Mouse (Mus musculus) liver, embryonic 18 days (tissue): ENCODE results near the gene 2610318N02Rik. TPM values are rescaled to one million over a fixed set of nuclear protein-coding genes. Genes with fewer than 3 reads are reported as not detected.

ENCODE experiments used
- polyA plus RNA-seq: library from polyadenylated mRNA; depleted of rRNA; stranded (reverse); fragments of >200 nt; gene quantifications from 2 replicates; pipeline ENCODE4 v1.2.3, GENCODE M21; 2012; rRNA removed

The 2610318N02Rik gene
- polyA plus RNA-seq, result 9.0 TPM in 2 replicates

DNA sequence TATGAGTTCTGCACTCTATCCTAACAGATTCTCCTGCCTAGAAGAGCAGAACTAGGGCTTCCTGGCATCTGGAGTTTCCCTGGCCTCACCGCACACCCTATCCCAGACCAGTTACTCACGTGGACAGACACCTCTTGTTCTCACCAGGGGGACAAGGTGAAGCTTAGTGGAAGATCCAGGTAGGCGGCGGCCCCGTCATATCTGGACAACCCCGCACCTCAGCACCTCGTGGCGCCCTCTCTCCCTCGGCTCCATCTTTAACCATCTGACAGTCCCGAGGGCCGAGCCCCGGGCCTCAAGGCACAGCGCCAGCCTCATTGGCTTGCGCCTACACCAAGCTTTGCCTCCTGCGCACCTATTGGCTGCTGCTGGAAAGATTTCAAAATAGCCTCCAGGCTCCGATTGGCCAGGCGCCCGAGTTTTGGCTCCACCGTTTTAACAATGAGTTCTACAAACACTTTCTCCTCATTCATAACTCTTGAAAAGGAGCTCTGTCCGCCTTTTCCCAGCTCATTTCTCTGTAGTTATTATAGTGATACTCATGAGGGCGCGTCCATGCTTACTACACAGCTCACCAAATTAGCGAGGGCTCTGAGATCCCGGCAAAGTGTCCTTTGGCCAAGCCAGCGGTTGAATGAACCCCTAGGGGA lies at the start of gene 2610318N02Rik:
Gene 2610318N02Rik (minus strand): TSS at position 297 of the 650 bp plus-strand sequence.

GRCm38 (mm10) chr16:17146772-17147235 lies 21.8 kb upstream of the 2610318N02Rik start, which contains the start of gene Ccdc116:
Ccdc116 (minus strand) TSS chr16:17147229.

GRCm38 (mm10) chr16:17144339-17144738 lies 19.4 kb upstream of the 2610318N02Rik start, which contains the start of gene Ydjc:
Ydjc (plus strand) TSS chr16:17144621.

GRCm38 (mm10) chr16:17132089-17132905 lies 7.3 kb upstream of the 2610318N02Rik start, which contains the start of gene Sdf2l1:
Sdf2l1 (minus strand) TSS chr16:17132383.

DNA sequence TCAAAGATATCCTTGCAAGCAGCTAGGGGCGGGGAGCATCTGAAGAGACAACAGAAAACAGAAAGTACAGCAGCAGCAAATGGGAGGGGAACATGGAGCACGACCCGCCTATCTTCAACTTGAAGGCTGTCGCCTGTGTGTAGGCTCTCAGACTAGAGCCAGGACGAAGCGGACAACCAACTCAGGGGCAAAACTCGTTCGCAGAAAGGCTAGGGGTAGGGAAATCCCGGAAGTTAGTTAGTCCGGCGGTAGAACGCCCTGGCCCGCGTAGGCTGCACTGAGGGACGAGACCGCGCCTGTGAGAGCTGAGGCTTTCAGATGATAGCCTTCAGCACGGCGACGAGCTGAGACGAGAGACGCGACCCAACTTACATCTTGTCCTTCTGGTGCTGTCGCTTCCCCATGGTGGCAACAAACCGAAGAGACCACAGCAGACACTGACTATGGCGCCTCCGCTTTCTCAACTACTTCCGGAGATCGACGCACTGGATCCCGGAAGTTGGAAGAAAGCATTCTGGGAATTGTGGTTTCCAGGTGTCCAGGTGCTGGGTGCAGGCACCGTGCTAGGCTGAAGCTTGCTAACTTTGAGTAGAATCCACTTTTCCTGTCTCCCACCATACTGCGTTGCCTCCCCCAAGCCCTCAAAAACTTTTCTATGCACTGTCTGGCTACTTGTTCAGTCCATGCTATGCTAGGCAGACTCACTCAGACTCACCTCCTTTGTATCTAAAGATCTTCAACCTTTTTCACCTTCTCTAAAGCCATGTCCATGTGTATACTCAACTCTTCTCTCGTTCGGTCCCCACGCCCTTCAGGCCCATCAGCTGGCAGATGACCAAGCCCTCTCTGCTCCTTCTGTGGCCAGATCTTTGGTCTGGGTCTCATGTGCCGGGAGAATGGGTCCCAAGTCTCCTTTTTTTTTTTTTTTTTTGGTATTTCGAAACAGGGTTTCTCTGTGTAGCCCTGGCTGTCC lies 13.9 kb downstream of the 2610318N02Rik start, which contains the start of gene Ppil2:
Gene Ppil2 (minus strand): TSS at position 487 of the 973 bp plus-strand sequence.

DNA sequence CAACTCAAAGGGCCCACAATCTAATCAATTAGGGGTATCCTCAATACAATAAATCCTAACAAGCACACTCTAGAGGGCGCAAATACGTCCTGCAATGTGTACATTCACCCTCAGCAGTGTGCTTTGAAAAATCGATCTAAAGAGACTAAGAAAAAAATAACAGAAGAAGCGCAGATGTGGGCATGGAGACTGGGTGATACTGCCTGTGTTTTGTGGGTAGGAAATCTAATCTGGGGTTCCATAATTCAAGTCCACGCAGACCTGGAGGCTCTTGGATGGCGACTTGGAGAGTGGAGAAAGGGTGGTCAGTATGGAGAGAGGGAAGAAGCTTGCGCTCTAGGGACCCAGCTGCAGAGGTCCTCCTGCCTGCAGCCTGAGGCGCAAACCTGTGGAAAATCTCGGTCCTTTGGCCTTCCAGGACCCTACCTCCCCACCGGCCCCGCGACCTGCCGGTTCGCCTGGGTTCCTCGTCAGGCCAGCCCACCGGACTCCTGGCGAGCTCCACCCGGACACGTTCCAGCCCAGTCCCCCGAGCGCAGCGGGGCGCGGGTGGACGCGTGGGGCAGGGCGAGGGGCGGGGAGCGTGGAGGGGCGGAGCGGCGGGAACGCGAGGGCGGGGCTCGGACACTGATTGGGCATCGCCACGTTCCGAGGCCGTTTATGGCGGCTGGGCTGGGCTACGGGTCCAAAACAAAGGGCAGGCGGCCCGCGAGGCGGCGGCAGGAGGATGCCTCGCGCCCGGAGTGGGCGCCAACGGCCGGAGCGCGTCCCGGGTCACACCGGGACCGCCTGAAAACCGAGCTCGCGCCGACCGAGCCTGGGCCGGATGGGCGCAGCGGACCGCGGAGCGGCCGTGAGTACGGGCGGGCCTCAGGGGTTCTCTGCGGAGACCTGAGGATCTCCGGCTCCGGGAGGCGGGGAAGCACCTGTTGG lies 55.2 kb downstream of the 2610318N02Rik start, which contains the start of gene Ypel1:
Gene Ypel1 (plus strand): TSS at position 186 of the 933 bp plus-strand sequence.

Other genes with a start within 250 kb of the 2610318N02Rik start
- gene Ppm1f, start 228.7 kb downstream of the 2610318N02Rik start, polyA plus RNA-seq, result 6.0 and 6.5 TPM in 2 replicates
- gene Mapk1, start 141.8 kb downstream of the 2610318N02Rik start, polyA plus RNA-seq, result 49.7 and 50.9 TPM in 2 replicates
- 0.44 and 0.48 TPM in 2 replicates for gene Ypel1, start 55.5 kb downstream of the 2610318N02Rik start, polyA plus RNA-seq
- gene Ppil2, start 13.9 kb downstream of the 2610318N02Rik start, polyA plus RNA-seq, result 32.1 and 32.4 TPM in 2 replicates
- 23.5 and 25.2 TPM in 2 replicates for gene Sdf2l1, start 7.2 kb upstream of the 2610318N02Rik start, polyA plus RNA-seq
- gene Ydjc, start 19.5 kb upstream of the 2610318N02Rik start, polyA plus RNA-seq, result 4.9 TPM in 2 replicates
- gene Ccdc116, start 22.1 kb upstream of the 2610318N02Rik start, polyA plus RNA-seq, result 0.60 and 0.75 TPM in 2 replicates
- 43.2 and 49.9 TPM in 2 replicates for gene Ube2l3, start 77.5 kb upstream of the 2610318N02Rik start, polyA plus RNA-seq
- 0.02 TPM in 2 replicates for gene Rimbp3, start 83.4 kb upstream of the 2610318N02Rik start, polyA plus RNA-seq
- gene Hic2, start 108.4 kb upstream of the 2610318N02Rik start, polyA plus RNA-seq, result 1.5 and 1.9 TPM in 2 replicates
- gene Tmem191c, start 150.9 kb upstream of the 2610318N02Rik start, polyA plus RNA-seq, result 3.2 TPM in 2 replicates
- 233 and 244 TPM in 2 replicates for gene Serpind1, start 206.2 kb upstream of the 2610318N02Rik start, polyA plus RNA-seq